Mouse (Mus musculus): ENCODE data around the gene Mapkapk2.

Mapkapk2 gene

DNA sequence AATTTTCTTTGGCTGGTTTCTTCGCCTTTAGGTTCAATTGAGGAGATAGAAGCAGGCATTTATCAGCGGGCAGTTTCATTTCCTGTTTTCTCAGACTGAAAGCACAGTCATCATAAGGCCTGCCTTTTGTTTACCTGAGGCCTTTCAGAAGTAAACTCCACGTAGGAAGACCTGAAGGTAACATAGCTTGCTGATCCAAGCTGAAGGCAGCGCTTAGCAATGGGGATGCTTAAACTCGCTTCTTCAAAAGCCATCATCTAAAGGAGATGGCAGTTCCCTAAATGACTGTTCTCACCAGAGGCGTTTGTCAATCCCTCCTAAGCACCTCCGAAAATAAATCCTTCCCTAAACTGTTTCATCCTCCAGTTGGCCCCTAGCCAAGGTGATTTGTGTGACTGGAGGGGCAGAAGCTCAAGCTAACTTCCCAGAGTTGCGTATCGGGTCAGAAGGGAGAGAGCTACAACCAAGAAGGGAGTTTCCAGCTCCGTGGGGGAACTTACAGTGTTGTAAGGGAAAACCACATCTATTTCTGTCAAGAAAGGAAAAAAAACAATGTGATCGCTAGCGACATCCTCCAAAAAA lies 13.0 kb upstream of the Mapkapk2 start:
- DNase-seq (ENCODE audit: low spot score), result no peak

DNA sequence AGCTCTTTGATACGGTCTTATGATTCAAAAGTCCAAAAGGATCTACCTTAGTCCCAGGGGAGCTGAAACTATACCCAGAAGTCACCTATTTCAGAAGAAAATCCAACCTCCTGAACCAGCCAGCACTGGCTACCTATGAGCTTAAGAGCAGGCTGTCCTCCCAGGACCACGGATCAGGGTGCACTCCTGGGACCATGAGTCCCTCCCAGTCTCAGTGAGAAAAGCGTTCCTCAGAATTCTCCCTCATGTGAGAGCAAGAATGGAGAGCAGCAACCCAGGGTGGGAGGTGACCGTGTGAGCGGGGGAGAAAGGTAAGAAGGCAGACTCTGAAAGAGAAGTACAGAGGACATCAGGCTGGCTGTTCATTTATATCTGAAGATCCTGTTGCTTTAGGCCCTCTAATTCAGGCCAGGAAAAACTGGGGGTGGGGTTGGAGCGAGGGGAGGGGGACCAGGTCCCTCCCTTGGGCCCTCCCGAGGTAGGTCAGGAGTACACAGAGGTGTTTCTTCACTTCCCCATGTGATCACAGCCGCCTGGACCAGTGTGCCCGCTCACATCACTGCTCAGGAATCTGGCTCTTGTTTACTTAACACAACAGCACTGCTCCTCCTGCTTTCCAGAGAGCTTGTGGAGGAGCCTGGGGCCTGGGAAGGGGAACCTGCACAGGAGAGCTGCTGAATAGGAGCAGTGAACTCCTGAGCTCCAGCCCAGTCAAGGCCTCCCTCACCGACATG lies 10.1 kb upstream of the Mapkapk2 start:
- no peak for DNase-seq (ENCODE audit: low spot score)

DNA sequence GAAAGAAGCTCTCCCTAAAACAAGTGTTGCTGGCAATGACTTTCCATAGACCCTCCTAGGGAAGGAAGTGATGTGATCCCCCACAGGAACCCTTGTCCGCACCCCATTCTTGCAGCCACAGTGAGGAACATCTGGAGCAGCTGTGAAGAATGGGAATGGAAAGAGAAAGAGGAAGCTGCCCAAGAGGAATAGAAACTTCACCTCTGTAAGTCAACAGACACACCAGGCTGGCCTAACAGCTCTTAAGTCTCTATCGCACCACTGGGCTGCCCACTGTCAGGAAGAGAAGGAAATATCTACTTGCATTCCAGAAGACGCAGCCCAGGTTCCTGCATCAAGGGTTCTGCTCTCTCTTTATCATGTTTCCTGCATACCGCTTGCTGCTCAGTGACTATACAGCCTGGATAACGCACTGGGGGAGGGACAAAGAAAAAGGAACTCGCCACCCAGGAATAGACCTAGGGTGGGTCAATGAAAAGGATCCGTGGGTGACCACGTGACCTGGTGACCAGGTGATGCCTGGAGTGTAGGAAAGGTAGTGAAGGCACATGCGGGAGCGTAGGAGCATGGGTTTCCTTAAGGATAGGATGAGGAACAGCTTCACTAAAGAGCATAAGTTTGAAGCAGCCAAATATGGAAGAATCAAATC lies 6.3 kb upstream of the Mapkapk2 start:
- no peak for DNase-seq (ENCODE audit: low spot score)

GRCm38 (mm10) chr1:131100808-131101207 lies 3.2 kb upstream of the Mapkapk2 start:
- no peak for DNase-seq (ENCODE audit: low spot score)

DNA sequence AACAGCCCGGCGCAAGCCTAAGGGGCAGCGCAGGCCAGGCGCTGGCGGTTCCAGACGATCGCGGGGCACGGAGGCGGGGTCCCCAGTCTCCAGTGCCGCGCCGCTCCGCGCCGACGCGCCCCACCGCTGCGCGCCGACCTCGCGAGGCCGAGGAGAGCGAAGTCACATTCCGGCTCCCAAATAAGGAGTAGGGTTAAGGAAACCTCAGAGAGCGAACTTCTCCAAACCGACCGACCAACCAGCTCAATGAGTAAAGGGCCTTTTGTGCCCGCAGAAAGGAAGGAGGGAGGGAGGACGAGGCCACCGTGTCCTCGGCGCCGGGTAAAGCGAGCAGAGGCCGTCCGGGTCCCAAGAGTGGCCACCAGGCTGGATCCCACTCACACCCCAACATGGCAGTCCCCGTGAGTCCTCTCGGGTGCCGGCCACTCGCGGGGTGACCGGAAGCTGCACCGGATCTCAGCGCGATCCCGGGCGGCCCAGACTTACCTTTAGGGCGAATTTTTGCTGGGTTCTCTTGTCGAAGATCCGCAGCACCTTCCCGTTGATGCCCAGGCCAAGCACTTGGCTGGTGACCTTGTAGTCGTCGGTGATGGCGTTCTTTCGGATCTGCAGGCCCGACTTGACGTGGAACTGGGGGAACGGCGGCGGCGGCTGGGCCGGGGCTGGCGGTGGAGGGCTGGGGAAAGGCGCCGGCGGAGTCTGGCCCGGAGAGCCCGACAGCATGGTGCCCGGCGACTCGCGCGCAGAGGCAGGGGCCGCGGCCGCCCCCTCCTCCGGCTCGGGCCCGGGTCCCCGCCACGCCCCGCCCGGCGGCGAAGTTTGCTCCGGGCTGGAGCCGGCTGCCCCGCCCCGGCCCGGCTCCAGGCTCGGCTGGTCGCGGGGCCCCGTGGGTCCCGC lies 575 bp downstream of the Mapkapk2 start:
- DNase-seq (ENCODE audit: low spot score), result peak; percentile 64

GRCm38 (mm10) chr1:131096132-131096695 lies 1.4 kb downstream of the Mapkapk2 start:
- DNase-seq (ENCODE audit: low spot score), result no peak

DNA sequence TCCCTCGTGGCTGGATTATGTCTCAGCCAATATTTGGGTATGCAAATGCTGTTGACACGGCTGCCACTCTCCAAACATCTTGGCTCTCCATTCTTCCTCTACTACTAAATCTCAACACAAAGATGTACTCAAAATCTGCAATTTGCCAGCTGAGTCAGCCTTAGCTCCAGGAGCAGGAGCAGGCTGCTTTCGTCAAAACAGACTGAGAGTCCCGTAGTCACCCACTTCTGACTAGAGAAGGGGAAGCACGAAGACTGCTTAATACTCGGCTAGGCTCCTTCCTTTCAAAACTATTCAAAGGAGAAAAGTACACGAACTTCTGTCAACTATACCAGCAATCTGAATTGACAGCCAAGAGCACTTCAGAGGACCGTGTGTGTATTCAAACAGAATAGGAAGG lies 2.1 kb downstream of the Mapkapk2 start:
- no peak for DNase-seq (ENCODE audit: low spot score)

DNA sequence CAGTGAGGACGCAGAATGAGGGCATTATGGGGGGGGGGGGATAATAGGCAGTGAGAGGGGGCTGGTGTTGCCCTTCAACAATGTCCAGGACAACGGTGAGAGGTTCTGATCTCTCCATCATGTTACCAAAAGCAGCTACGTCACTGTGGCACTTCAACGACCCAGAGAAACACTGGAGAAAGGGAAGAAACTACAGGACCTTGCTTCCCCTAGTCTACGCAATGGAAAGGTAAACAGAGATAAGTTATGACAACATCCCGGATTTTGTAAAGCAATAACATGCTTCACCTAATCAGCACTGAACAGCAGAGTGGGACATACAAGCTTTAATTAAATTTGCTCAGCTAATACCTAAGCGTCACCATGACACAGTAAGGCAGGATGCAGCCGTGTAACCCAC lies 3.7 kb downstream of the Mapkapk2 start:
- DNase-seq (ENCODE audit: low spot score), result no peak

DNA sequence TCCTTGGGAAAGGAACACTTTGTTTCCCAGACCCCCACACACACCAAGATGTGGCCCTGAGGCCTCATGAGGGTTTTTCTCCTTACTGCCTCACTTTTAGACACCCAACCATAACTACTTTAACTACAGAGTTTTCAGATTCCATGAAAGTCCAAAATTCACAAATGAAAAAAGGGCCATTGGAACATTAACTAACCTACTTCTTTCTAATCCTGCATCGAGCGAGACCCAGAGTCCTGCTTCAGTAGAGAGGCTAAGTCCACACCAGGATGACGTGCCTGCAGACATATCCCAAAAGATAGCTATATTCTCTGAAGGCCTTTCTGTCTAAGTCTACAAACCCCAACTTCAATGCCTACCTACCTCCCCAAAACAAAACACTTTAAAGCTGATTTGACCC lies 4.8 kb downstream of the Mapkapk2 start:
- no peak for DNase-seq (ENCODE audit: low spot score)

DNA sequence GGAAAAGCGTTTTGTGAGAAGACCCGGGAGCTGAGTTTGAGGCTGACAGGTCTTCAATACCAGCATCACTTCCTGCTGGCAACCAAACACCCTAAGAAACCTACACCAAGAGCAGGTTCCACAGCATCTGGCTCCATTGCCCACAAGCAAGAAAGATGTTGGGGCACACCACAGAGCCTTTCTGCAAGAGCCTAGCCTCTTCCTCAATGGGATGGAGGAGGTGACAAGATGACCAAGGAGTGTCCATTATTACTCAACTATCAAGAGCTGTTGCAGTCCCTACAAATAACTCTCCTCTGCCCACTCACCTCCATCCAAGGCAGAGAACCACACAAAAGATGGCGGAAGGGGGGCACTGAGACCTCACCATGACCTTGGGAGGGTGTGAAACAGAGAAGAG lies 5.5 kb downstream of the Mapkapk2 start:
- no peak for DNase-seq (ENCODE audit: low spot score)

- no peak for DNase-seq (ENCODE audit: low spot score)
Observed at GRCm38 (mm10) chr1:131091481-131091880, 6.1 kb downstream of the Mapkapk2 start.

- no peak for DNase-seq (ENCODE audit: low spot score)
Observed at GRCm38 (mm10) chr1:131090877-131091276, 6.7 kb downstream of the Mapkapk2 start.

DNA sequence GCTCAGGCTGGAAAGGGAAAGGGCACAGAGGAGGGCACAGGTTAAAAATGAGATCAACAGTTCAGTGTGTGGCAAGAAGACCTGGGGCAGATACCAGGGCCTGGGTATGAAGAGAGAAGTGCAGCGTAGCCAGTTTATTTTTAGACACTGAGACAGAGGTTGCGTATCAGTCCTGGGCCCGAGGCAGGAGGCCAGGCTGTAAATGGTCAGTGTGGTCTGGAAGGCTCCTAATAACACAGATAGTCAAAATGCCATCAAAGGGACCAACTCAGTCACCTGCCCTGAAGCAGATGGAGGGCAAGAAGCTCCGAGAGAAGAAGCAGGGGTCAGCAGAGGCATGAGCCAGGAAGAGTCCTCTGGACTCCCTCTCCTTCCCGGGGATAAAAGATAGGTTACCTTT lies 7.4 kb downstream of the Mapkapk2 start:
- no peak for DNase-seq (ENCODE audit: low spot score)

GRCm38 (mm10) chr1:131089525-131090127 lies 8.0 kb downstream of the Mapkapk2 start:
- DNase-seq (ENCODE audit: low spot score), result no peak

DNA sequence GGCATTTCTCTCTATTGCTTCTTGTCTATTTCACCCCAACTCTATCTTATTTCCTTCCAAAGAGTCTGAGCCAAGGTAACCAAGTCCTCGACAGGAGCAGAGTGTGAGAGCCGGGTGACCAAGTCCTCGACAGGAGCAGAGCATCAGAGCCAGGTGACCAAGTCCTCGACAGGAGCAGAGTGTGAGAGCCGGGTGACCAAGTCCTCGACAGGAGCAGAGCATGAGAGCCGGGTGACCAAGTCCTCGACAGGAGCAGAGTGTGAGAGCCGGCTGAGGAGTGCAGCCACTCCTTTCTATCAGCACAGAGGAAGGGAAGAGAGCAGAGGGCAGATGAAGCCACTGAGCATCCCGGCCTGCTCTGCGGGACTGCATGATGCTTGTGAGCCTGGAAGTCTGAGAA lies 9.1 kb downstream of the Mapkapk2 start:
- no peak for DNase-seq (ENCODE audit: low spot score)

- DNase-seq (ENCODE audit: low spot score), result no peak
Observed at GRCm38 (mm10) chr1:131086907-131087306, 10.7 kb downstream of the Mapkapk2 start.

DNA sequence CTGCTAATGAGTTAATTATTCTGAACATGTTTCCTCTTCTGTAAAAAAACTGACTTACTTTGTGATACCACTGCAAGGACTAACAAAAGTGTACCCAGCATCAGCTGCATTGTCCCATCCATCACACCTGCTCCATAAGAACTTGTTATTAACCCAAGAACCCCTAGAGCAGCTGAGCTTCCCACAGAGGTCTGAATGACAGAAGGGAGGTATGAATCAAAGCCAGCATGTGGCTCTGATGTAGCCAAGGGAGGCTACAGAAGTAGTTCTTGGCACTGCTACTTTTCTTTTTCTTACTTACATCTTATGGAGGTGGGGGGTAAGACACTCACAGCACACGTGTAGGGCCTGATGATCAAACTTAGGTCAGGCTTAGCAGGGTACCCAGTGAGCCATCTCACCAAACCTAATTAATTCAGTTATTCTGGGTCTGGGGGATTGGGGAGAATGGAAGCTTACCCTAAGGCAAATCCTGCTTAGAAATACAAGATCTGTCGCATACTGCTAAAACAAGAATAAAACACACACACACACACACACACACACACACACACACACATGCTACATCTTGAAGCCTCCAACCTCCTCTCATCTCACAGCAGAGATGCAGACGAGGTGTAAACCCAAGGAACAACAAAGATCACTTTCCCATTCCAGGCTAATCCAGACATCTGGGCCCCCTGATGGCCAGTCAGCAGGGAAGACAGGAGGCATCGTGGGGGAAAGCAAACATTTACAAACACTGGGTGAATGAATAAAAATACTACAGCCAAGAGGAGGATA lies 11.5 kb downstream of the Mapkapk2 start:
- DNase-seq (ENCODE audit: low spot score), result no peak

- DNase-seq (ENCODE audit: low spot score), result no peak
Observed at GRCm38 (mm10) chr1:131085272-131085671, 12.4 kb downstream of the Mapkapk2 start.

DNA sequence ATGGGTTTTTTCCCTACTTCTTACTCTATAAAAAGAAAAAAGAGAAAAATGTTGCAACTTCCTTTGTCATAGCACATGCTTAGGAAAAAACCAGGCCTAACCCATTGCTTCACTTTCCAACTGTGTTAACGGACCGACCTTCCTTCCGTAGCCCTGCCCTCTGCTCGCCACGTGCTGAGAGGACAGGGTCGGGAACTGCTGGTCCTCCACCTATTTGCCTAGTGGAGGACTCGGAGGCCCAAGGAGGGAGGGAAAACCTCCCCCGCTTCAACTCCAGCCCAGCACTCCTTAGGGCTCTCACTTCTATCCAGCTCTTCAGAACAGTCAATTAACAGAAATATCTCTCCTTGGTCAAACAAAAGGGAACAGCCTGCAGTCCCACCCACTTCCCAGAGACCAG lies 13.3 kb downstream of the Mapkapk2 start:
- DNase-seq (ENCODE audit: low spot score), result no peak

DNA sequence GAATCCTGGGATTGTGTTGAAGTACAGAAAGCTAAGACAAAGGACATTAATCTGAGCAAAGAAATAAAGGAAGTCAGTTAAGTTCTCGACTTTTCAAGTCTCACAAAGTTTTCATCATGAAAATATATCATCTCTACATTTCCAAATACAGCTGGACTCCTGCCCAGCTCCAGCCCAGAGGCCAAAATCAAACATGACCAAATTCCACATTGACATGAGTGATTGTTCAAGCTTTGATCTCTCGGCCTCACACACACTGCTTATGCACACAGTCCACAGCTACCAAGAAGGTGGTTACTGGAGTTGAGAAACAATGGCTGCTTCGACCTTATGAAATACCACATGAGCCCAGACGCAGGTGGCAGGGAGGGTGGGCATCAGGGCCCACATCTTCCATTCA lies 14.0 kb downstream of the Mapkapk2 start:
- DNase-seq (ENCODE audit: low spot score), result no peak

- DNase-seq (ENCODE audit: low spot score), result no peak
Observed at GRCm38 (mm10) chr1:131083122-131083521, 14.5 kb downstream of the Mapkapk2 start.
